Mouse (Mus musculus) megakaryocyte, embryonic 14.5 days (primary cell): ENCODE results near the gene Arhgap20. TPM values are rescaled to one million over a fixed set of nuclear protein-coding genes. Genes with fewer than 3 reads are reported as not detected.

Source experiments
- H3K27me3 ChIP-seq: replicated peaks from 2 replicates; pipeline ENCODE3; 2012; ENCODE audit warnings: inconsistent platforms
- H3K36me3 ChIP-seq: replicated peaks from 2 replicates; pipeline ENCODE3; 2012; ENCODE audit warnings: low read length, inconsistent platforms, mixed read lengths
- H3K4me1 ChIP-seq: 2 replicates; pipeline ENCODE4 v1.6.1; 2012; ENCODE audit warnings: inconsistent platforms
- H3K4me3 ChIP-seq: replicated peaks from 2 replicates; pipeline ENCODE3; 2012; ENCODE audit warnings: moderate library complexity, mild to moderate bottlenecking, inconsistent platforms
- H3K9me3 ChIP-seq: 2 replicates; pipeline ENCODE4 v1.6.1; 2012; ENCODE audit warnings: inconsistent platforms
- FLI1 ChIP-seq: IDR thresholded peaks from 2 replicates; pipeline ENCODE4 v1.6.1; 2012; ENCODE audit warnings: low read length, inconsistent platforms, mixed read lengths
- GATA1 ChIP-seq: IDR thresholded peaks from 3 replicates; pipeline ENCODE4 v1.6.1; 2012; ENCODE audit warnings: mixed read lengths, low read length, inconsistent platforms, borderline replicate concordance
- polyA plus RNA-seq: library from polyadenylated mRNA; stranded (reverse); fragments of >175 nt; gene quantifications from 2 replicates; pipeline ENCODE4 v1.2.3, GENCODE M21; 2012; ENCODE audit warnings: low replicate concordance; ENCODE audit not compliant: insufficient read depth

Gene Arhgap20
- polyA plus RNA-seq, 1 experiment, result not detected

DNA sequence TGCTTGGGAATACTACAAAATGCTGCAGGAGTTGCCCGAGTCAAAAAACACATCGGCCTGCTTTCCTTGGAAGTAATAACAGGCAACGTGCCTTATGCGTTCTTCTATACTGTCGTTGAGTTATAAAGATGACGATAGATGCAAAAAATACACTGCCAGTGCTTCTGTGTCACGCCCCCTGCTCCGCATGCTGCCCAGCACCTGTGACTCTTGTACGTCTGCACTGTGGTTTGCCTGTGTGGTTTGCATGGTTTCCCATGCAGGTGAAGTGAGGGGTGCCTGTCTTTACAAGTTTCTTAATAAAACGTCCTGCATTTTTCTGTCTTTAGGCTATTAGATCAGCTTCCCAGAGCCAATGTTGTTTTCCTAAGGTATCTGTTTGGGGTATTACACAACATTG is 80.7 kb downstream of the Arhgap20 start:
- Histone ChIP-seq H3K9me3 (no peaks in the 10 kb centered on the region), H3K36me3 (no peaks in the 10 kb centered on the region), H3K4me1 (no peaks in the 10 kb centered on the region), H3K27me3 (no peaks in the 10 kb centered on the region), H3K4me3 (no peak overlapping the region)
- no peak for TF ChIP-seq FLI1
- TF ChIP-seq GATA1, result no peak

DNA sequence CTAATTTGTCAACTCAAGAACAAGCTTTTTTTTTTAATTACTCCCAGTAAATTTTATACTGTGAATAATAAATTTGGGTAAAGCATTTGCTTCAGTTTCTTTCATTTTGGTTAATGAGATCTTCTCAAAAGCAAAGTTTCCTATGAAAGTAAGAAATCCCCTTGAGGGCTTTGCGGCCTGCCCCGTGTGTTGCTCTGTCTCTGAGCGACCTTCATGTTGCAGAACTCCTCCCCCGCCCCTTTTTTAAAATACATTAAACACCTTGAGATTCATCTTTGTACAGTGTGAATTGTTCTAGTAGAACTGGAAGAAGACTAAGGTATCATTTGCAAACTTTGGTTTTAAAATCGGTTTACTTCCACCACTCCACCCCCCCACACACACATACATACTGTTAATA is 88.6 kb downstream of the Arhgap20 start:
- Histone ChIP-seq H3K9me3 (peaks cover 3% of the 10 kb centered on the region; the same call in 1 of the 2 replicates), H3K27me3 (no peaks in the 10 kb centered on the region), H3K4me1 (no peaks in the 10 kb centered on the region), H3K4me3 (no peak overlapping the region), H3K36me3 (no peaks in the 10 kb centered on the region)
- TF ChIP-seq FLI1 (no peak), GATA1 (no peak)

- TF ChIP-seq GATA1, result no peak
- no peak for TF ChIP-seq FLI1
- Histone ChIP-seq H3K27me3 (no peaks in the 10 kb centered on the region), H3K4me3 (no peak overlapping the region), H3K4me1 (no peaks in the 10 kb centered on the region), H3K36me3 (no peaks in the 10 kb centered on the region), H3K9me3 (no peaks in the 10 kb centered on the region)
Observed at GRCm38 (mm10) chr9:51864273-51864672, 99.1 kb downstream of the Arhgap20 start.

GRCm38 (mm10) chr9:51866634-51867033 is 101.5 kb downstream of the Arhgap20 start:
- no peaks in the 10 kb centered on the region for H3K27me3 ChIP-seq
- 0 out of 2 replicates have a peak, but pooled peaks cover 4% of the 10 kb centered on the region for H3K9me3 ChIP-seq
- TF ChIP-seq GATA1 (no peak), FLI1 (no peak)
- no peaks in the 10 kb centered on the region for H3K36me3 ChIP-seq
- H3K4me1 ChIP-seq, result no peaks in the 10 kb centered on the region
- H3K4me3 ChIP-seq, result no peak overlapping the region

GRCm38 (mm10) chr9:51869056-51869455 is 103.9 kb downstream of the Arhgap20 start:
- no peaks in the 10 kb centered on the region for H3K27me3 ChIP-seq
- H3K9me3 ChIP-seq, result 0 out of 2 replicates have a peak, but pooled peaks cover 4% of the 10 kb centered on the region
- TF ChIP-seq GATA1 (no peak), FLI1 (no peak)
- H3K36me3 ChIP-seq, result no peaks in the 10 kb centered on the region
- no peak overlapping the region for H3K4me3 ChIP-seq
- H3K4me1 ChIP-seq, result no peaks in the 10 kb centered on the region

DNA sequence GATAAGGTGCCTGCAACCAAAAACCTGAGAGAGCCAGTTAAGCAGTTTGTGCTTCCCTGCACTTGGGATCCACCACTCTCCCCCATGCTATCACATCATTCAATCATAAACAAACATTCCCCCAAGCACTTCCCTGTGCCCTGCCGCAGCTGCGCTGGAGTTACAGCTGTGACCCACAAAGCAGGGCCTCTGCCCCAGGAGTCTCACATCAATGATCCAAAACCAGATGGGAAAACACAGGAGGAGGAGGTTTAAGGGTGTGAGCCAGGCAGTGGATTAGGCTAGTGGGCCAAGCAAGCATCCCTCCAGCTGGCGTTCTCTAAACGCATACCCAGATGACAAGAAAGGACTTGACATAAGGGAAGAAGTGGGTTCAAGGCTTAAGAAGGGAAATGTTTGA is 109.2 kb downstream of the Arhgap20 start:
- no peaks in the 10 kb centered on the region for H3K4me1 ChIP-seq
- H3K27me3 ChIP-seq, result no peaks in the 10 kb centered on the region
- H3K9me3 ChIP-seq, result 0 out of 2 replicates have a peak, but pooled peaks cover 9% of the 10 kb centered on the region
- H3K36me3 ChIP-seq, result no peaks in the 10 kb centered on the region
- no peak overlapping the region for H3K4me3 ChIP-seq
- TF ChIP-seq FLI1 (no peak), GATA1 (no peak)

GRCm38 (mm10) chr9:51875531-51875930 is 110.4 kb downstream of the Arhgap20 start:
- Histone ChIP-seq H3K9me3 (0 out of 2 replicates have a peak, but pooled peaks cover 9% of the 10 kb centered on the region), H3K4me1 (no peaks in the 10 kb centered on the region), H3K4me3 (no peak overlapping the region), H3K27me3 (no peaks in the 10 kb centered on the region), H3K36me3 (no peaks in the 10 kb centered on the region)
- TF ChIP-seq GATA1 (no peak), FLI1 (no peak)

- Histone ChIP-seq H3K4me1 (no peaks in the 10 kb centered on the region), H3K36me3 (no peaks in the 10 kb centered on the region), H3K27me3 (no peaks in the 10 kb centered on the region), H3K4me3 (no peak overlapping the region), H3K9me3 (0 out of 2 replicates have a peak, but pooled peaks cover 9% of the 10 kb centered on the region)
- TF ChIP-seq GATA1 (no peak), FLI1 (no peak)
Observed at GRCm38 (mm10) chr9:51881386-51881785, 116.2 kb downstream of the Arhgap20 start.

DNA sequence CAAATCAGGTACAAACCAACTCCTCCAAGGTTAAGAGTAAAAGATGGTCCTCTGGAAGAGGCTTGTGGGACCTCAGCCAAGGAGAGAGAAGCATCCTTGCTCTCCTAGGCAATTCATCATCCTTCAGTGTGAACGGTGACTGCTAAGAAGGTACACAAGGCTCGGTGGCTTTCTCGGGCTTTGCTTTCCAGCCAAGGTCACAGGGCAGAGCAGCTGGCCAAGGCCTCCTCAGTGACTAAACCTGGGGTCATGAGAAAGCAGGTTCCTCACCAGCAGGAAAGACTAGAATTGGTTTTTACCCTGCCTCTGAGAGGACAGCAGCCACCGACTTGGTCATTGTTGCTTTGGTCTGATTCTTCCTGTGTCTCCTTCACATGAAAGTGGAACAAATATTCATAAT is 116.7 kb downstream of the Arhgap20 start:
- Histone ChIP-seq H3K36me3 (no peaks in the 10 kb centered on the region), H3K9me3 (0 out of 2 replicates have a peak, but pooled peaks cover 9% of the 10 kb centered on the region), H3K27me3 (no peaks in the 10 kb centered on the region), H3K4me3 (no peak overlapping the region), H3K4me1 (no peaks in the 10 kb centered on the region)
- TF ChIP-seq FLI1 (no peak), GATA1 (no peak)

- no peaks in the 10 kb centered on the region for H3K27me3 ChIP-seq
- TF ChIP-seq GATA1, result no peak
- no peak for TF ChIP-seq FLI1
- H3K9me3 ChIP-seq, result 0 out of 2 replicates have a peak, but pooled peaks cover 9% of the 10 kb centered on the region
- H3K4me1 ChIP-seq, result no peaks in the 10 kb centered on the region
- H3K36me3 ChIP-seq, result no peaks in the 10 kb centered on the region
- H3K4me3 ChIP-seq, result no peak overlapping the region
Observed at GRCm38 (mm10) chr9:51883319-51883718, 118.2 kb downstream of the Arhgap20 start.

DNA sequence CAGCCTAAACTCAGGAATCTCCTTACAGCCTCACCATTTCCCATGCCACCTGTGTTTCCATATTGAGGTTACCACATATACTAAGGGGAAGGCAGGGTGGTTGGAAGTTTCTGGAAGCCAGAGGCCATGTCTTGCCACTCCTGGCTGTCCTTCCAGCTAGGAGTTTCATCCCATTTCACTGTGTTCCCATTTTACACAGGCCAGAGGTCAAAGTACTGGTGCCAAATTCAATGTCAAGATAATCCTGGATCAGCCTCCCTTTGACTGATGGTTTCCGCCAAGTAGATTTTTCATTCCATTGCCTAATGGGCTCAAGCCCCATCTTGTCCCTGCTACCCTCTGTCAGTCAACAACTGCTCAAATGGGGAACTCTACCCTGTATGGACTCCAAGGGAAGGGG is 127.8 kb downstream of the Arhgap20 start:
- no peak for TF ChIP-seq GATA1
- TF ChIP-seq FLI1, result no peak
- H3K27me3 ChIP-seq, result no peaks in the 10 kb centered on the region
- H3K4me1 ChIP-seq, result no peaks in the 10 kb centered on the region
- no peak overlapping the region for H3K4me3 ChIP-seq
- H3K36me3 ChIP-seq, result no peaks in the 10 kb centered on the region
- H3K9me3 ChIP-seq, result no peaks in the 10 kb centered on the region

Other genes with a start within 250 kb of the Arhgap20 start
- gene Fdx1, start 198.2 kb downstream of the Arhgap20 start, polyA plus RNA-seq, result 30.7 and 31.6 TPM in 2 replicates